Mouse (Mus musculus) C2C12 (cell line): Measurements from ENCODE around the gene U90926.

Experiments
- CTCF ChIP-seq: IDR thresholded peaks from one replicate; pipeline ENCODE4 v1.5.1; 2011; ENCODE audit not compliant: control insufficient read depth, insufficient read depth, insufficient read length
- MAX ChIP-seq: IDR thresholded peaks from one replicate; pipeline ENCODE4 v1.6.1; 2011; ENCODE audit warnings: mild to moderate bottlenecking, control low read depth
- MYOD1 ChIP-seq: IDR thresholded peaks from one replicate; pipeline ENCODE4 v1.6.1; 2011; ENCODE audit warnings: low read depth; ENCODE audit not compliant: control insufficient read depth, insufficient read length

GRCm38 (mm10) chr5:92231836-92232235, 16.6 kb upstream of the U90926 start:
- no peak for TF ChIP-seq CTCF
- no peak for TF ChIP-seq MAX
- TF ChIP-seq MYOD1 = no peak
